Mouse (Mus musculus): ENCODE measurements at regions not wholly inside any gene's neighbourhood (a gene's known extent, or its start where the extent isn't known, plus 50 kb on each side); places are given as distances from the start of the nearest gene placed in this dataset.

DNA sequence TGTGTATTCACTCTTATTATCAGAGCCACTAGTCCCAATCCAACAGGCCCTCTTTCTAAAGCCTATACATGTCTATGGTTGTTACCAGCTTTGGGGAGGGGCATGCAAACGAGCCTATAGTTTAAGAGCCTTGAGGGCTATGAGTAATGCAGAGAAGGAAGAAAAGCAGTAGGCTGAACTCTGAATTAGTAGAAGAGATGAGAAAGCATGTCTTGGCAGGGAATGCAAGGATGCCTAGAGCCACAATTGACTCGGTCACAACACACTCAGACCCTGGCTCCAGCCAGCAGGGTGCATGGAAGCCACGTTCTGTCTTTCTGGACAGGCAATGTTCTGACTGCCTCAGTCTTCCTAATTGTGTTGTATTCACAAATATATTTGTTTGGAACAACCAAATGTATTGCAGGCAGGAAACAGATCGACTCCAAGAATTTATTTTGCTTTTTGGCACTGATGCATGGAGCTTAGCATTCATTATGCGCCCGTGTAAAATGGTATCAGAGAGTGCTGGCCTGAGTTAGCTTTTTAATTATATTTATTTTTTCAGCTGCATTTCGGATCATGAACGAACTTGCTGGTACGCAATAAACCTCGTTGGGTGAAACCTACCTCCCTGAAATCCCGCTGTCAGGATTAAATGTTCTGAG, 110.2 kb downstream of the Rybp start:
- no peak for DNase-seq

DNA sequence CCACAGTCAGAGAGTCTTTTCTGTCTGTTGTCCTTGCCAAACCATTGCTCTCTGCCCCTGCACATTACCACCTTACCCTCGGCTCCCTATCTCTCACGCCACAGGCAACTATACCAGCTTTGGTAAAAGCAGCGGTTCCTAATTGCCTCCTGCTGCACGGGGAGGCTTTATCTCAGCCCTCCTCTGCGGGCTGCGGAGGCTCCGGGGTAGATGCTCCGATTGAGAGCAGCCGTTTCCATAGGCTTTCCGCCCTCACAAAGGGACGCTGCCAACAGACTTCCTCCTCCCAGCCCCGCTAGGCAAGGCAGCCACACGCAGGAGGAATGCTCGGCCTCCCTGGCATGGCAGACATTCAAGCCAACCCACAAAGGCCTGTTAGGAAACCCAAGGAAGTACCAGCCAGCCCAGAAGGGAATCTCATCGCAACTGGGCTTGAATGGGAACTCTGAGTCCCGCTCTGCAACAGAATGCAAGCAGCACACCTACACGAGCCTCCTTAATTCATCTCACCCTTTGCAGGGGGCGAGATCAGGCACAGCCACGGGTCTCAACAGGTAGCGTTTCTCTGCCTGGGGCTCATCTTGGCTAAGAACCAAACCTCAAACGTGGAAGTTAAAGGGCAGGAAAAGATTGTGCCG, 116.5 kb downstream of the Rybp start:
- DNase-seq, result peak; percentile 50

GRCm38 (mm10) chr6:100167321-100167720, 120.0 kb downstream of the Rybp start:
- DNase-seq, result no peak

- DNase-seq, result no peak
These were observed 121.5 kb downstream of the Rybp start for GRCm38 (mm10) chr6:100165746-100166145.

DNA sequence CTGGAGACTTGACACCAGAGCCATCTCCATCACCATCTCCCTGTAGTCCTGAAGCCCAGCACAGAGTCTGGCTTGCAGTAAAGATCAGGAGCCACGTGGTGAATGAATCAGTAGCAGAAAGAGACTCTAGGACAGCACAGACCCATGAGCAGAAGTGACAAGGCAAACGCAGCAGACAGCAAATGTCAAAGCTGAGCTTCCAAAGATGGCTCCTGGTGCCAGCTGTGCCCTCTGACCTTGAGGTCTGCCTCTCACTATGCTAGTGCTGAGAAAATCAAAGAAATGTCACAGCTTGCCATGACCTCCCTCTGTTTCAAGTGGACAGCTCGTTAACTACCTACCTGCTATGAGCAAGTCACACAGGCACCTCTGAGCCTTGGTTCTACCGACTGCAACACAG, 123.1 kb downstream of the Rybp start:
- no peak for DNase-seq

DNA sequence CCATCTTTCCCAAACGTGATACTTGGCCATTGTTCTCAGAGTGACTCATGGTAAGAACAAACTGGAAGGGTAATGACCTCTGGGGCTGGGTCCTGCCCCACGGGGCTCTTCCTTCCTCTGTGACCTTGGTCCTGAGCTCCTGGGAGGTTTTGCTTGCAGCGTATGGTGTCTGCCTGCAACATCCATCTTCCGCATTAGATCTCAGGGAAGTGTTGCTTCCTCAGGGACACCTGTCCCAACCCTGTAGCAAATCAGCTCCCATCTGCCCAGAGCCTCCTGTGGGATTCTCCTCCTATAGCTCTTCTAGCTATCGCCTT, 123.5 kb downstream of the Rybp start:
- no peak for DNase-seq

DNA sequence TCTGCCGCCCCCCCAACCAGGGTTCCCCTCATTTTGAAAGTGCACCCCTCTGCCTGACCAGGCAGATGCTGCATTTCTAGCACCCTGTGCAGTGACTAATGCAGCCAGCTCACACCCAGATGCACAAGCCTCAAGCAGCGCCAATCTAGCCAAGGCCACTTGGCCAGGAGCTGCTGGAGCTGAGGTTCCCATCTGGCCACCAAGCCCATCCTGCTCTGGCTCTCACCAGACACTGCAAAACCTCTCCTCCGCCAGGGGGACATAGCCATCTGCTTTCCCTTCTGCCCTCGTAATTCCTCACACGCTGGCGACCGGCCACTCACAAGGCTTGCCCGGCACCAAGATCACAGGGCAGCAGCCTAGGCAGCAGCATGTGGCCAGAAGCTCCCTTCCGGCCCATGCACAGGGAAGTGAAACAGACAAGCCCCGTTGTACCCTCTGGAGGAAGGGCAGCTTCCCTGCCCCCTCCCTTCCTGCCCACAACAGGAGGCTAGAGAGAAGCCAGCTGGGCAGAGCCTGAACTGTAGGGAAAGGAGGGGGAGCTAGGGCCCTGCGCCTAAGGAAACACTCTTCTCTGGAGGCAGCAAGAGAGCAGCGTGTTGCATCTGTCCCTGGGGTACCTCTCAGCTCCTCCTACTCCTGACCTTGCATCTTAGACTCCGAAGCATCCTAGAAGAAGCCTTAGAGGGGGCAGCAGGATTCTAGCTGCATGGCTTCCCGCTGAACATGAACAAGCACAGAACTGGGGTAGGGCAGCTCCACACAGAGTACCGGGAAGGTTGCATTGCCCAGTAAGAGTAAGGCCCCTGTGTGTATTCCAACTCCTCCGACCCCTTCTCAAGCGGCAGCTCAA, 124.1 kb downstream of the Rybp start:
- DNase-seq, result peak; percentile 96

DNA sequence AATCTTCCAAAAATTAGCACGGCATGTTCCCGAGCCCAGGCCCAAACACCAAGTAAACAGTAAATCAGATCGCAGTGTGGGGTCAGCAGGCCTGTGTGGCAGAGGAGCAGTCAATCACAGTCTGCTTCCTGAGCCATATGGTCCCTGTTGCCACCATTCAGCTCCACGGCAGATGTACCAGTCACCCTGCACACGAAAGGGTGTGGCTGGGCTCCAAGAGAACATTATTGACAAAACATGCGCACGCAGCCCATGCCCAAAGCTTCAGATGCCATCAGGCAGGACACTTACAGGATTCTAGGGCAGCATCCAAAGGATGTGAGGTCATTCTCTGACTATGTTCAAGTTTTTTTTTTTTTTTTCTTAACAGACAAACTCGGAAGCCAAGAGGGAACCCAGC, 126.6 kb downstream of the Rybp start:
- DNase-seq, result no peak

DNA sequence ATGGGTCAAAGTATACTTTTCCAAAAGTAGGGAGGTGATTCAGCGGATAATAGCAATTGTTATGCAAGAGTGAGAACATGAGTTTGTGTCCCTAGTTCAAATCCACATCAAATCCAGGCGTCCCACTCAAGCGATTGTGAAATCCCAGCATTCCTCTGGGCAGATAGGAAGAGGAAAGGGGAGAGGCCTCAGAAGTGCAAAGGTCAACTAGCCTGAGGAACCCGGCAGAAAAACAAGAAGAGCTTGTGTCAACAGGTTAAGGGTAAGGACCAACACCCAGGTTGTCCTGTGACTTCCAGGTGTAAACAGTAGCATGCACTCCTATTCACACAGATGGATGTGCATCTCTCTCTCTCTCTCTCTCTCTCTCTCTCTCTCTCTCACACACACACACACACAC, 127.5 kb downstream of the Rybp start:
- no peak for DNase-seq

- no peak for DNase-seq
These were observed 128.0 kb downstream of the Rybp start for GRCm38 (mm10) chr6:100159246-100159645.

GRCm38 (mm10) chr6:100157288-100157687, 130.0 kb downstream of the Rybp start:
- DNase-seq, result peak; percentile 89

DNA sequence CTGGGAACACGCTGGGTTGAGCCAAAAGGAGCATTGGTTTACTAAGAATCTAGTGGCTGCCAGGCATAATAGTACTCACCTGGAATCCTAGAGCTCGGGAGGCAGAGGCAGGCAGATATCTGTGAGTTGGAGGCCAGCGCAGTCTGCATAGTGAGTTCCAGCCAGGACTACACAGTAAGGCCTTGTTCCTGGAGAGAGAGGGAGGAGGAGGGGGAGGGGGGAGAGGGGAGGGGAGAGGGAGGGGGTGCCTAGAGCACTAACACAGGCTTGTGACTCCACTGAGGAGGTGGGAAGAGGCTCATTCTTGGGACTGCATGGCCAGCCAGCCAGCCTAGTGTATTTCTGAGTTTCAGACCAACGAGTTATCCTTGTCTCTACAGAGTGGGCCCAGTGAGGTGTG, 131.1 kb downstream of the Rybp start:
- no peak for DNase-seq

DNA sequence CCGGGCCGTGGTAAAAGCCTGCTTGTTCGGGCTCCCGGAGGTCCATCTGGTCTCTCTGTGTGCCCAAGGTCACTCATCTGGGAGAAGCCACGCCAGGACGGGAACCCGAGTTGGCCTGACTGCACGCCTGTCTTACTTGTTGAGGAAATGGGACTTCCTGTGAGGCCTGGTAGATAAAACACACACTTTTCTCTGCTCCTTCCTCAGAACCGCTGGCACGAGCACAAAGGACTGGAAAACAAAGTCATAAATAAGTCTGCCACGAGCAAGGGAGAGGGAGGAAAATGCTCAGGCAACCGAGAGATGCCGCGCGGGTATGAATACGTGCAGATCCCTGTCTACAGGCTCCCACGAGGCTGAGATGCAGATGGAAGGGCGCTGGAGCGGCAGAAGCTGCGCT, 131.6 kb downstream of the Rybp start:
- DNase-seq, result no peak

DNA sequence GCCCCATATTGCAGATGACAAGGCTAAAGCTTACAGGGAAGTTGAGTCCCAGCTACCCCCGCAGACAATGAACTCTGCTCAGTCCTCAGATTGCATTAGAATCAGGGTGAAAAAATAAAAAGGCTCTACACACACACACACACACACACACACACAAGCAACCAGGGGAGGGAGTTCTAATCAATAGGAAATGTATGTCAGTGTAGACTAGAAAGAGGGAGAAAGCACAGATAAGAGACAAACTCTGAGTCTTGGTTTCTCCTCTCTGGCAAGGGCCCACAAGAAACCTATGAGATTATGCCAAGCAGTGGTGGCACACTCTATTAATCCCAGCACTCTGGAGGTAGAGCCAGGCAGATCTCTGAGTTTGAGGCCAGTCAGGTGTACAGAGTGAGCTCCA, 135.8 kb downstream of the Rybp start:
- no peak for DNase-seq

DNA sequence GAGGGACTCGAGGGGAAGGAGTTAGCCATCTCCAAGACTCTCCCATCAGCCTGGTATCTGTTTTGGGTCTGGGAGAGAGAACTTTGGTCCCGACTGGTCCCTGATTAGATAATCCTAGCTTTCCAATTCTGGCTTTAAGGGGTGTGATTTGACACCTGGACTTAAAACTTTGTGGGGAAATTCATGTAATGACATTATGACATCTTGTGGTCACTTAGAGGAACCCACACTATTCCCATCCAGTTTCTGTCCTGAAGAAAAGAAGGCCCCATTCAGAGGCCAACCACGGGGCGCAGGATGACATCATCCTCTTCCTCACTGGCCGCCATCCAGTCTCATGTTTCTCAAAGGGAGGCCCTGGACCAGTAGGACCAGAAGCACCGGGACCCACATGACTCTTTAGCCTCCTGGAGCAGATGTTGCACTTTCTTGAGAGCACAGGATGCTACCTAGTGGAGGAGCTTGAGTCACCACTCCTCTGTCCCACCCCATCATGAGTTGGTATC, 136.5 kb downstream of the Rybp start:
- no peak for DNase-seq

DNA sequence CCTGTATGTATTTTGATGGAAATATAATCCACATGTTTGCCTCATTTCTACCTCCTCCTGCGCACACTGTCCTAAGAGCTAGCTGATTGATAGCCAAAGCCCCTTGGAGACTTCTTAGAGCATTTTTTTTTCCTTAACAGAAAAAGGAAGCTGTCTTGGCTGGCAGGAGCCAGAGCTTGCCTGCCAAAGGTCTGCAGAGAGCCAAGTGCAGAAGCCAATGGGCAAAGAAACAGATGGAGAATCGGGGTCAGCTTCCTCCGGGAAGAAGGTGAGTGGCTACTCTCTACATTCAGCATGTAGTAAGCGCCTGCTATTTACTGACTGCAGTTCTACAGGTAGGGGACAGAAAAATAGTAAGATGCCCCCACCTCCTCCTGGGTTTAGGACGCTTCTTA, 137.8 kb downstream of the Rybp start:
- DNase-seq, result no peak

DNA sequence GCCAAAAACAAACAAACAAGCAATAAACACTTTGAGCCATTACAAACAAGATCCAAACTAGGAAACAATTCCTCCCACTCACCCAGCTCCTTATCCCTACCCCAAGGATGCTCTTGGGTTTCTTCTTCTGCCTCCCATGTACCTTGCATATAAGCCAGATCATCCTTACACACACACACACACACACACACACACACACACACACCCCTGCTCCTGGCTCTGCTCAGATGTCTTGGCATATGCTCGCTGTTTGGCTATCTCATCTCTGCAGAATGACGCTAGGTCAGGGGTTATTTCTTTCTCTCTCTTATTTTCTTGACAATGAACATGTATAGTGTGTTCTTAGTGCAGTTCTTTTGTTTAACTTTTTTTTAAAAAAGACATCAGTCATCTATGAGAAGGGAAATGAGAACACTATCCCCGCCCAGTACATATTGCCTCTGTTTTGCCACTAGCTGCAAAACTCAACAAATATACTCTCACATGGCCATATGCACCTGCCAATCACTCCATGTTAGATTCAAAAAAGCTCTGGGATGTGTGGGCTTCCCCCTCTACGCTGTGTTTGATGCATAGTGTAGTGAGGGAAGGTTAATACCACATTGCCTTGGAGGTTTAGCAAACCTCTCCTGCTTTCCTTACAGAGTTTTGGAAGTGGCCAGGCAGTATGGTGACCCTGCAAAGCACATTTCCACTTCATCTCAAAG, 138.4 kb downstream of the Rybp start:
- no peak for DNase-seq

DNA sequence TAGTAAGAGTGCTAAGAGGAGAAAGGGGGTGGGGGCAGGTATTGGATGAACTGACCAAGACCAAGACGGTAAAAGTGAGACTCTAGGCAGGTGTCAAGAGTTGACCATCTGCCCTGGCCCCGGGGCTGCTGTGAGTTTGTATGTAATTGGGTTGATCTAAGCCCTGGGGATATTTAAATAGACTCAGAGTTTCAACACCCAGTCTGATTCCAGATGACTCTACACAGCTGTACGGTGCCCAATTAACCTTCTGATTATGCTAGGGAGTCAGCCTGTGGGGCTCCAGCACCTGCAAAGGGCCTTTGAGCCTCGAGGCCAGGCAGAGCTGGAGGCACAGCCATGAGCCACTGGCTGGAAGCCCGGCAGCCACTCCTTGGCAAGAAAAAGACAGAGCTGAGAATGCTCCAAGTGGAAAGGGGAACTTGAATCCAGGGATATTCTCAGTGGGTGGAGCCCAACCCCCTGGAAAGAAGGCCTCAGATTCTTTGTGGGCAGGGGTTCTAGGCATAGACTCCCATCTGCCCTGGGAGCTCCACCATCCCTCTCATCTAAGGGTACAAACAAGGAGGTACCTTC, 140.8 kb downstream of the Rybp start:
- DNase-seq, result no peak

- no peak for DNase-seq
These were observed 141.4 kb downstream of the Rybp start for GRCm38 (mm10) chr6:100145869-100146268.

DNA sequence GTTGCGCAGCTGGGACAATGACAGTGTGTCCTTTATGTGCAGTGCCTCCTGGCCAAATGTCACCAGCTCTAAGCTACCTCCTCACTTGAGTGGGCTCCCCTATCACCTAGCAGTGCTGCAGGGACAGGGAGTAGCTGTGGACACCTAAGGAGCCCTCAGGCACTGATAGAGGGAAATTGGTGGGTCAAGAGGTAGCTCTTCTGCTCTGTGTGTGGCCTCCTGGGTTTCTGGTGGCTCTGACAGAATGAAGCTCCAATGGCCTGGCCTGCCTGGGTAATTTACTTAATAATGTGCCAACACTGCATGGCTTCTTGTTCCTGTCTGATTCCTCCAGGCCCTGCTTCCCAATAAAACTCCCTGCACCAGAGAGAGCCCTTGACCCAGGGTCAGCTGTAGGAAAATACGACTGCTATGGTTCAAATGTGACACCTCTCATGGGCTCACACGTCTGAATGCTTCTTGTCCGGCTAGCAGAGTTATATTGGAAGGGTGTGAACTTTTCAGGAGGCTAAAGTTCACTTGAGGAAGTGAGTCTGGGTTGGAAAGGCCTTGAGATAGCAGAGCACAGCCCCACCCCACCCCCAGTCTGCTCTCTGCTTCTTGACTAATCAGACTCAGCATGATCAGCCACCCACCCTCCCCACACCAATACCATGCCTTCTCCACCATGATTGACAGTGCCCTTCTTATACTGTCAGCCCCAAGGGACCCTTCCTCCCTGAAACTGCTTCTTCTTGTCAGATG, 142.6 kb downstream of the Rybp start:
- DNase-seq, result no peak

- DNase-seq, result peak; percentile 54
These were observed 143.5 kb downstream of the Rybp start for GRCm38 (mm10) chr6:100143586-100144301.

- no peak for DNase-seq
These were observed 146.1 kb downstream of the Rybp start for GRCm38 (mm10) chr6:100141225-100141624.

Measured in retina, postnatal 1 day (tissue).